Mouse (Mus musculus) left cerebral cortex, adult 8-10 months (tissue): Measurements from ENCODE around the gene Hoxb7. TPM values are rescaled to one million over a fixed set of nuclear protein-coding genes. Genes with fewer than 3 reads are reported as not detected.

Experiments
- DNase-seq, 2 experiments: peaks; one replicate each; pipeline ENCODE4 v3.0.0; 2022; ENCODE audit warnings: low spot score in 2 of 2
- microRNA-seq, 2 experiments: library from miRNA; unstranded; fragments of <30 nt; microRNA quantifications; one replicate each; pipeline ENCODE4 v1.2.0; 2022
- total RNA-seq, 4 experiments: library from RNA; stranded (reverse); gene quantifications; 2 replicates each; pipeline ENCODE4 v1.2.4; 2022

The Hoxb7 gene
- total RNA-seq, 4 experiments from 2014 or later: not detected

- DNase-seq: no peak
Measured at GRCm38 (mm10) chr11:96333241-96334001, 47.0 kb downstream of the Hoxb7 start.

- no peak for DNase-seq
Measured at GRCm38 (mm10) chr11:96334002-96334364, 47.6 kb downstream of the Hoxb7 start.

- no peak for DNase-seq
Measured at GRCm38 (mm10) chr11:96334998-96335397, 48.6 kb downstream of the Hoxb7 start.

- no peak for DNase-seq
Measured at GRCm38 (mm10) chr11:96336597-96336996, 50.2 kb downstream of the Hoxb7 start.

DNA sequence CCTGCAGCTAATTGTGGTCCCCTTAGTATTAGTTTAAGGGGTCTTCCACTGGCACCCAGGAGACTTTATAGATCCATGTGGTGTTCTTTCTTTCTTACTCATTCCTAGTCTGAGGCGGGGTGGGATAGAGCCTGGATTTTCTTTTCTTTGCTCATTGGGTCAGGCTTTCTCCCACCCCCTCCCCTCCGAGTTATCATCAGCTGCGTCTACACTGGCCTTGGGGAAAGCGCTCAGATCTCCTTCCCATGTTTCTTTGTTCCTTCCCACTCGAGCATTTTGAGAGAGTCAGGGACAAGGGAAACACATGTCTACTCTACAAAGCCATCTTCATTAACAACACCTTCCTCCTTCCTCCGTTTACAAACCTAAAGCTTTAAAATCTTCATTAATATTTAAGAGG, 50.6 kb downstream of the Hoxb7 start:
- no peak for DNase-seq

DNA sequence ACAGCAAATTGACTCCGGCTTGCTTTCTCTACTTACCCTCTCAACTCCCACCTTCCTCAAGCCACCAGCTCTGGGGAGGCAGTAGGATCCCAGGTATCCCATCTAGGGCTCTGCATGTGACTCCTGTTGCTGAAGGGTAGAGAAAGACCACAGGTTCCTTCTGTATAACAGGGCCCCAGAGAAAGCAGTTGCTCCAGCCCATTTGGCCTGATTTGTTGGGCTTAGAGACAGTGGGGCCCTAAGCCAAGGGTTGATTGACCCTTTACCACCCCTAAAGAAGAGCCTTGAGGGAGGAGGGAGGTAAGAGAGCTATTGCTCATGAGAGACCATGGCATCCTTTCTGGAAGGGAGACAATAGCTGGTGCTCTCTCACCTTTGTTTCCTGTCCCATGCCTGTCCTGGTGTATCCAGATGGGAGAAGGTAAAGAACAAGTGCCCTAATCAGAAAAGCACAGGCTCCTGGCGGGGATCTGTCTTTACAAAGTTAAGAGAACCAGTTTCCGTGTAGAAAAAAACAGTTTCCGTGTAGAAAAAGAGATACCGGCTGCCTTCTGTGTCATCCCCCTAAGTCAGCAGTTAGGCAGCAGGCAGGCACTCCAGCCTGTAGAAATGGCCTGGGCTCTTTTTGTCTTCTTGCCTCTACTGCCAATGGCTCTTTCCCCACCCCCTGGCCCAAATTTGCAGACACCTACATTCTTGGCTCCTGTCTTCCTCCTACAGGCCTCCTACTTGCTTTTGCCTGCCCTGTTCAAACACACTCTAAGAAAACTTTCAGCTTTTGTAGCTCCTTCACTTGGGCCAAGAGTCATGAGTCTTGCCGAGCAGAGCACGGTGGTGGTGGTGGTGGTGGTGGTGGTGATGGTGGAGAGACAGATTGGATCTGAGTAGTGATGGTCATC, 52.8 kb downstream of the Hoxb7 start:
- no peak for DNase-seq

Small RNAs within 50 kb of the gene (microRNA-seq; reads per million reads assigned to microRNA genes)
- gene Mir10a (76.5 to 135 reads per million in 2 experiments), gene Mir196a-1 (0 reads per million in 2 experiments)

Other genes starting within 250 kb of the Hoxb7 start
- 10 to 100 TPM; 53.6 to 60.5 (median 59.8) TPM for gene Ube2z, start 221.2 kb upstream of the Hoxb7 start, total RNA-seq
- 100 to 1,000 TPM; 354 to 394 (median 374) TPM for gene Atp5g1, start 211.0 kb upstream of the Hoxb7 start, total RNA-seq
- not detected for gene Calcoco2, start 174.7 kb upstream of the Hoxb7 start, total RNA-seq
- under 1 TPM in 3 of 4 experiments, not detected in 1; 0.23 to 0.36 (median 0.30) TPM for gene Ttll6, start 152.8 kb upstream of the Hoxb7 start, total RNA-seq
- gene Hoxb13, start 92.3 kb upstream of the Hoxb7 start, total RNA-seq: not detected
- gene Hoxb9, start 15.2 kb upstream of the Hoxb7 start, total RNA-seq: under 1 TPM in 1 of 4 experiments, not detected in 3; 0.16 TPM
- gene Hoxb8, start 4.7 kb upstream of the Hoxb7 start, total RNA-seq: not detected
- gene Hoxb6, start 5.9 kb downstream of the Hoxb7 start, total RNA-seq: not detected
- not detected for gene Hoxb5, start 16.7 kb downstream of the Hoxb7 start, total RNA-seq
- under 1 TPM in 1 of 4 experiments, not detected in 3; 0.11 TPM for gene Hoxb4, start 31.6 kb downstream of the Hoxb7 start, total RNA-seq
- not detected for gene Hoxb3, start 36.7 kb downstream of the Hoxb7 start, total RNA-seq
- not detected for gene Hoxb2, start 63.9 kb downstream of the Hoxb7 start, total RNA-seq
- gene Hoxb1, start 79.1 kb downstream of the Hoxb7 start, total RNA-seq: not detected
- 1 to 10 TPM; 2.2 to 2.5 (median 2.3) TPM for gene Skap1, start 178.0 kb downstream of the Hoxb7 start, total RNA-seq